Mouse (Mus musculus) forebrain, embryonic 13.5 days (tissue): ENCODE data around the gene Iqgap2. TPM values are rescaled to one million over a fixed set of nuclear protein-coding genes. Genes with fewer than 3 reads are reported as not detected.

Experiments used
- ATAC-seq: fragments of 200-750 bp; cut with Nextera tagmentation; 2 replicates; pipeline ENCODE4 v1.8.0; 2017
- H3K27ac ChIP-seq: fragments of 300-500 bp; sonication (generic); 2 replicates; pipeline ENCODE4 v1.5.1; 2015; ENCODE audit warnings: inconsistent platforms, mild to moderate bottlenecking, moderate library complexity
- H3K27me3 ChIP-seq: fragments of 300-500 bp; sonication (generic); 2 replicates; pipeline ENCODE4 v1.6.1; 2015; ENCODE audit warnings: mild to moderate bottlenecking, inconsistent platforms
- H3K36me3 ChIP-seq: fragments of 300-500 bp; sonication (generic); 2 replicates; pipeline ENCODE4 v1.6.1; 2015; ENCODE audit warnings: mild to moderate bottlenecking, inconsistent platforms; ENCODE audit not compliant: poor library complexity, severe bottlenecking
- H3K4me1 ChIP-seq: fragments of 300-500 bp; sonication (generic); 2 replicates; pipeline ENCODE4 v1.6.1; 2015; ENCODE audit warnings: inconsistent platforms
- H3K4me2 ChIP-seq: fragments of 300-500 bp; sonication (generic); 2 replicates; pipeline ENCODE4 v1.6.1; 2015; ENCODE audit warnings: inconsistent platforms, mild to moderate bottlenecking, moderate library complexity
- H3K4me3 ChIP-seq: fragments of 300-500 bp; sonication (generic); 2 replicates; pipeline ENCODE4 v1.5.1; 2015; ENCODE audit warnings: mild to moderate bottlenecking, inconsistent platforms
- H3K9ac ChIP-seq: fragments of 300-500 bp; sonication (generic); 2 replicates; pipeline ENCODE4 v1.6.1; 2015; ENCODE audit warnings: mild to moderate bottlenecking, inconsistent platforms
- H3K9me3 ChIP-seq: fragments of 300-500 bp; sonication (generic); replicated peaks from 2 replicates; pipeline ENCODE4 v1.6.1; 2016; ENCODE audit warnings: inconsistent platforms
- WGBS: fragments of 180-500 bp; shearing (Covaris S2); methylation state at CpG from one replicate; pipeline ENCODE4 v1.1.7; 2015; 5-methylcytosine and 5-hydroxymethylcytosine counted together
- polyA plus RNA-seq: library from polyadenylated mRNA; unstranded; fragments of >200 nt; fragmentation: Nextera tagmentation; extraction: Ambion mirVana; gene quantifications from 2 replicates; pipeline ENCODE4 v1.2.1, GENCODE M21; 2015

Gene Iqgap2
- polyA plus RNA-seq, 1 experiment from 2014 or later, result 9.1 TPM

- Histone ChIP-seq H3K36me3 (no peaks in the 10 kb centered on the region), H3K27me3 (no peaks in the 10 kb centered on the region), H3K4me3 (no peak overlapping the region), H3K27ac (no peak overlapping the region), H3K4me1 (peaks cover 28% of the 10 kb centered on the region), H3K4me2 (no peak overlapping the region), H3K9ac (no peak overlapping the region), H3K9me3 (no peaks in the 10 kb centered on the region)
- no peak for ATAC-seq
- WGBS, result 52% methylated on average over 3 of the region's 3 CpGs
These were observed 127.7 kb downstream of the Iqgap2 start for GRCm38 (mm10) chr13:95763876-95764517.

DNA sequence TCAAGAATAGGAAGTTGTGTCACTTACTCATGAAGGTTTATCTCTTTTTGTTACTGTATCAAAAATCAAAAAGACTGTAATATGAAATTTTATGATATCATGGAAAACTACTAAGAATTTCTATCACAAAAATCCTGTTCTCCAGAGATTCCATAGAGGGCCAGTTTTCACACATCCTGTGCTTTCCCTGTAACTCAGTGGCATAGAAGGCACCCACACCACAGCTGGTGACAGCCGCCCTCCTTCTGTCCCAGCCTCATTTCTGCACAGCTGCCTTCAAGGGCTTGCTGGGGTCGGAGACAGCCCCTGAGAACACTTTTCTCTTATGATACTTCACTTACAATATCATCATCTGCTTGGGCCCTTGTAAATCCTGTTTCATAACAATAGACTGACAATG is 131.9 kb downstream of the Iqgap2 start:
- Histone ChIP-seq H3K27ac (no peak overlapping the region), H3K4me2 (no peak overlapping the region), H3K4me1 (peaks cover 14% of the 10 kb centered on the region), H3K27me3 (no peaks in the 10 kb centered on the region), H3K9me3 (no peaks in the 10 kb centered on the region), H3K4me3 (no peak overlapping the region), H3K9ac (no peak overlapping the region), H3K36me3 (0 out of 2 replicates have a peak, but pooled peaks cover 8% of the 10 kb centered on the region)
- 76% methylated on average over 2 of the region's 2 CpGs for WGBS
- ATAC-seq, result no peak

DNA sequence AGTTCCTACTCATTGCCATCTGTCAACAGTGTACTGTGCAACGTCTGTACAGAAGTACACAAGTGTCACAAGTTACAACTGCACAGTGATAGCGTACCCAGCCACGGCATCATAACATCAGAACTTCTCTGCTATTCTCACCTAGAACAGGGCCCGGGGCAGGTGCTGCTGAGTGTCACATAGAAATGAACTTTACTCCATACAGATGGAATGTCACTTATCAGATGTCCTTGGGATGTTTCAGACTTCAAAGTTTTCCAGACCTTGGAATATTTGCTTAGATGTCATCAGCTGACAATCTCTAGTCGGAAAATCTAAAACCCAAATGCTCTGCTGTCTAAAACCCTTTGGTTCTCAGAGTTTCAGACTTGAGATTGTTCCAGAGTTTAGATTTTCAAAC is 137.4 kb downstream of the Iqgap2 start:
- no peak for ATAC-seq
- WGBS, result 91% methylated on average over 5 of the region's 5 CpGs
- Histone ChIP-seq H3K4me2 (no peak overlapping the region), H3K4me3 (no peak overlapping the region), H3K9ac (no peak overlapping the region), H3K9me3 (no peaks in the 10 kb centered on the region), H3K27me3 (no peaks in the 10 kb centered on the region), H3K36me3 (0 out of 2 replicates have a peak, but pooled peaks cover 13% of the 10 kb centered on the region), H3K27ac (no peak overlapping the region), H3K4me1 (no peaks in the 10 kb centered on the region)

GRCm38 (mm10) chr13:95752386-95752785 is 139.3 kb downstream of the Iqgap2 start:
- Histone ChIP-seq H3K36me3 (0 out of 2 replicates have a peak, but pooled peaks cover 13% of the 10 kb centered on the region), H3K27ac (no peak overlapping the region)
- 92% methylated on average over 9 of the region's 9 CpGs for WGBS

GRCm38 (mm10) chr13:95747541-95747940 is 144.2 kb downstream of the Iqgap2 start:
- Histone ChIP-seq H3K4me3 (no peak overlapping the region), H3K9ac (no peak overlapping the region), H3K27ac (no peak overlapping the region), H3K27me3 (no peaks in the 10 kb centered on the region), H3K9me3 (no peaks in the 10 kb centered on the region), H3K4me1 (no peaks in the 10 kb centered on the region), H3K4me2 (no peak overlapping the region), H3K36me3 (no peaks in the 10 kb centered on the region)
- no peak for ATAC-seq
- WGBS, result 85% methylated on average over 11 of the region's 11 CpGs

More at GRCm38 (mm10) chr13:95752386-95752785, 139.3 kb downstream of the Iqgap2 start:
- Histone ChIP-seq H3K9me3 (no peaks in the 10 kb centered on the region), H3K4me1 (no peaks in the 10 kb centered on the region), H3K27me3 (no peaks in the 10 kb centered on the region), H3K4me3 (no peak overlapping the region), H3K9ac (no peak overlapping the region), H3K4me2 (no peak overlapping the region)
- ATAC-seq, result no peak

DNA sequence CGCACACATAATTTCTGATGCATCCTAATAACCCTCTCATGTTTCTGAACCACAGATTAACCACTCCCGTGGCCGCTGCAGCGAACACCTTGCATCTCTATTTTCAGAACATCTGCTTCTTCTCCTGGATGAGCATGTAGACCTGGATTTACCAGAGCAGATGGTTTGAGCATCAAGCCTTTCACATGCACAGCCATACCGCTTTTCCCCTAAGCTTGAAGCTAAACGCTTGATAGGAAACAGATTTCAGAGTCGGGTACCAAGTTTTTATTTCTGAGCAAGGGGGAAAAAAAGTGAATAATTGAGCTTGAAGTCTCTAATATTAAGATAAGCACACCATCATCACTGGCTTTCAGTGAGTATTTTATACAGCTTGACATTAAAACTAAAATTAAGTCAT is 144.6 kb downstream of the Iqgap2 start:
- H3K9ac ChIP-seq, result no peak overlapping the region
- no peak overlapping the region for H3K27ac ChIP-seq
- H3K36me3 ChIP-seq, result no peaks in the 10 kb centered on the region
- no peak for ATAC-seq
- no peak overlapping the region for H3K4me3 ChIP-seq
- no peak overlapping the region for H3K4me2 ChIP-seq
- 89% methylated on average over 7 of the region's 7 CpGs for WGBS
- no peaks in the 10 kb centered on the region for H3K4me1 ChIP-seq
- no peaks in the 10 kb centered on the region for H3K9me3 ChIP-seq
- no peaks in the 10 kb centered on the region for H3K27me3 ChIP-seq

DNA sequence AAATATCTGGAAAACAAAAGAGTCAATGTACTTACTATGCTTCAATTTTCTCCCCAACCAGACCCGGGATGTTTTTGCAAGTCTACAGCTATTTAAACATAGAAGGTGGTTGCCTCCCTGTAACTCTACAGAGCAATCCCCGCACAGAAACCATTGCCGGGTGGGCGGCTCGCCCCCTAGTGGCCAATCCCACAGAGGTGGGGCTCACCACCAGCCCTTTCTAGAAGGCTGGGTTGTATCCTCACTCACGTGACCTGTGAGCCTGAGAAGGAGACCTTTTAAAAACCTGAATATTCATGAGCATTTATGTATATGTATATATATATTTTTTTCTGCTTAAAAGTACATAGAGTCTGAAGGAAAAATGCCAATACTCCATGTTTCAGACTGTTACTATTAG is 145.2 kb downstream of the Iqgap2 start:
- ATAC-seq, result peak; percentile 85; the same call in 1 of the 2 replicates
- Histone ChIP-seq H3K27me3 (no peaks in the 10 kb centered on the region), H3K4me3 (no peak overlapping the region), H3K36me3 (no peaks in the 10 kb centered on the region), H3K4me2 (no peak overlapping the region), H3K9ac (no peak overlapping the region), H3K9me3 (no peaks in the 10 kb centered on the region), H3K27ac (no peak overlapping the region), H3K4me1 (no peaks in the 10 kb centered on the region)
- 8% methylated on average over 6 of the region's 6 CpGs for WGBS

- no peaks in the 10 kb centered on the region for H3K27me3 ChIP-seq
- 93% methylated on average over 4 of the region's 4 CpGs for WGBS
- no peak for ATAC-seq
- no peak overlapping the region for H3K9ac ChIP-seq
- no peaks in the 10 kb centered on the region for H3K9me3 ChIP-seq
- H3K4me3 ChIP-seq, result no peak overlapping the region
- no peak overlapping the region for H3K4me2 ChIP-seq
- no peaks in the 10 kb centered on the region for H3K36me3 ChIP-seq
- no peak overlapping the region for H3K27ac ChIP-seq
- H3K4me1 ChIP-seq, result no peaks in the 10 kb centered on the region
These were observed 146.3 kb downstream of the Iqgap2 start for GRCm38 (mm10) chr13:95745451-95745850.

DNA sequence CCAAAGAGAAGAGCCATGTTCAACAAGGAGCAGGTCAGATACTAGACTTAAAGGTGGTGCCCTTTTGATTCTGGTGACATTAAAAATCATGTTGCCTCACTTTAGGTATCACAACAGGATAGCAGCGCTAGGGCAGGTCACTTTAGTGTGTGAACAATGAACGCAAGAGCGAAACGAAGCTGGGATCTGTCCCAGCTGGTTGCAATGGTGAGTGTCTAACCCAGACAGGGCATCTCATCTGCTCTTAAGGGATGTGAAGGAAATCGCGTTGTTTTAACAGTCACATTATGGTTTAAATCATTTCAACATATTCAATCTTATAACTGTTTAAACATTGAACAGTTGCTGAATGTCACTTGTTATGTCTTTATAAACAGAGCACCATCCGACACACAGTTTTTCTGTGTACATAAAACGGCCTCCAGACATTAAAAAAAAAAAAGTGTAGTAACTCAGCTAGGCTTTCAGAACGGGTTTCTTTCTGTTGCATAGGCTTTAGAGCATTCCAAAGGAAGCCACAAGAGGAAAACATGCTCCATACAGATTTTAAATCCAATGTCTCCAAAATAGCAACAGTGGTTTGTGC is 148.7 kb downstream of the Iqgap2 start:
- Histone ChIP-seq H3K4me2 (no peak overlapping the region), H3K36me3 (no peaks in the 10 kb centered on the region), H3K9ac (no peak overlapping the region), H3K9me3 (no peaks in the 10 kb centered on the region), H3K27me3 (no peaks in the 10 kb centered on the region), H3K4me3 (no peak overlapping the region), H3K27ac (no peak overlapping the region), H3K4me1 (no peaks in the 10 kb centered on the region)
- ATAC-seq, result no peak
- 89% methylated on average over 9 of the region's 9 CpGs for WGBS

- Histone ChIP-seq H3K9me3 (no peaks in the 10 kb centered on the region), H3K4me3 (no peak overlapping the region), H3K9ac (no peak overlapping the region), H3K36me3 (no peaks in the 10 kb centered on the region), H3K27me3 (no peaks in the 10 kb centered on the region), H3K27ac (no peak overlapping the region), H3K4me1 (no peaks in the 10 kb centered on the region), H3K4me2 (no peak overlapping the region)
- no peak for ATAC-seq
- WGBS, result 93% methylated on average over 11 of the region's 11 CpGs
These were observed 149.7 kb downstream of the Iqgap2 start for GRCm38 (mm10) chr13:95741813-95742689.

GRCm38 (mm10) chr13:95739651-95740050 is 152.1 kb downstream of the Iqgap2 start:
- Histone ChIP-seq H3K4me3 (no peak overlapping the region), H3K9me3 (no peaks in the 10 kb centered on the region), H3K36me3 (no peaks in the 10 kb centered on the region), H3K9ac (no peak overlapping the region), H3K27me3 (no peaks in the 10 kb centered on the region), H3K27ac (no peak overlapping the region), H3K4me2 (no peak overlapping the region), H3K4me1 (peaks cover 5% of the 10 kb centered on the region; the same call in 1 of the 2 replicates)
- 76% methylated on average over 5 of the region's 5 CpGs for WGBS
- no peak for ATAC-seq

DNA sequence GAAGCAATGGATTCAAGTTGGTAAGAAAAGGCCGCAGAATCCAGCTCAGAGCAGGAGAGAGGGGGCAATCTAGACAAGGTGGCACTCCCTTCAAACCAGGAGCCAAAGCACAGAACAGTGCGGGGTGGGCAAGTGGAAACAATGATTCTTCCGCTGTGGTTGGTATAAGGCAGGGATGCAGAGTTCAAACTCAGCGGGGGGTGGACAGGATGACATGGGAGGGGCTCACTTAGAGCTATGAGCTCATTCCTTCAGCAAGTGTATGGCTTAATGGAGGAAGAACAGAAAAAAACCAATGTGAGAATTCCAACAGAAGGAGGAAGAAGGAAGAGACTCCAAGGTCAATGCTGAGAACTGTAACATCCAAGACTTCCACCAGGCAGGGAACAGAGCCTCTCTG is 161.2 kb downstream of the Iqgap2 start:
- H3K4me2 ChIP-seq, result no peak overlapping the region
- H3K4me1 ChIP-seq, result no peaks in the 10 kb centered on the region
- no peak overlapping the region for H3K27ac ChIP-seq
- no peak overlapping the region for H3K4me3 ChIP-seq
- H3K9ac ChIP-seq, result no peak overlapping the region
- ATAC-seq, result no peak
- WGBS, result 94% methylated on average over 4 of the region's 4 CpGs
- H3K36me3 ChIP-seq, result peaks cover 9% of the 10 kb centered on the region; the same call in 1 of the 2 replicates
- H3K9me3 ChIP-seq, result no peaks in the 10 kb centered on the region
- H3K27me3 ChIP-seq, result no peaks in the 10 kb centered on the region
